Mouse (Mus musculus) ZHBTc4 (cell line): ENCODE results near the gene Prpf6.
A peak's percentile ranks its signal among the peaks of the same experiment; 100 is the strongest.

Experiments
- DNase-seq: peaks from one replicate; pipeline ENCODE4 v3.0.0-alpha.2; 2011; ENCODE audit warnings: low read depth, low spot score

Prpf6 gene

DNA sequence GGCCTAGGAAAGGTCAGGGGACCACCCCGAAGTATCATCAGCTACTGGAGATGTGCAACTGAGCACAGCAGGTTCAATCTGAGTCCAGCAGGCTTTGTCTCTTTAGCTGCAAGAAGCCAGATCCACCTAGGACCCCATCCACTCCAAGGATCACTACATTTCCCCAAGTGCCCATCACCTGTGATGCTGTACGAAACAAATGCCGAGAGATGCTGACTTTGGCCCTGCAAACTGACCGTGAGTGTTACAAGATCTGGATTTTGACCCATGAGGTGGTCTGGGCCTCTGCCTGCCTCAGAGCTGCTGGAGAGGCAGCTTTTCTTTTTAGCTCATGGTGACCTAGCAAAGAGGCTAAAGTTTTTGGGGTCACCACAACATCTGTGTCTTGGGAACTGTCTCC is 94.0 kb downstream of the Prpf6 start:
- DNase-seq: no peak

DNA sequence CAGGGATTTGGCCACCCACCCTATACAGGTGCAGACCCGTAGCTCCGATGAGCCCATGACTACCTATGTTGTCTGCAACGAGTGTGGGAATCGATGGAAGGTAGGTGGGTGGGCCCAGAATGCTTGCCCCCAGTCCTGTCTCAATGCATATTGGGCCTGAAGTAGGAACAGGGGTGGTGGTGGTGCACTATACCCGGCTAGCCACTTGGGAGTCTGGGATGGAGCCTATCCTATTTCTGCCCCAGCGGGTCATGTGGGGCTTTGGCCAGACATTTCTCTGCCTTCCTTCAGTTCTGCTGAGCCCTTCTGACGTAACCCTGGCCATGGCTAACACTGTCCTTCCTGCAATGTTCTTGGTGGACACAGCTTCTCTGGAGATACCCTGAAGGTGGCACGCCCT is 95.9 kb downstream of the Prpf6 start:
- DNase-seq: no peak

DNA sequence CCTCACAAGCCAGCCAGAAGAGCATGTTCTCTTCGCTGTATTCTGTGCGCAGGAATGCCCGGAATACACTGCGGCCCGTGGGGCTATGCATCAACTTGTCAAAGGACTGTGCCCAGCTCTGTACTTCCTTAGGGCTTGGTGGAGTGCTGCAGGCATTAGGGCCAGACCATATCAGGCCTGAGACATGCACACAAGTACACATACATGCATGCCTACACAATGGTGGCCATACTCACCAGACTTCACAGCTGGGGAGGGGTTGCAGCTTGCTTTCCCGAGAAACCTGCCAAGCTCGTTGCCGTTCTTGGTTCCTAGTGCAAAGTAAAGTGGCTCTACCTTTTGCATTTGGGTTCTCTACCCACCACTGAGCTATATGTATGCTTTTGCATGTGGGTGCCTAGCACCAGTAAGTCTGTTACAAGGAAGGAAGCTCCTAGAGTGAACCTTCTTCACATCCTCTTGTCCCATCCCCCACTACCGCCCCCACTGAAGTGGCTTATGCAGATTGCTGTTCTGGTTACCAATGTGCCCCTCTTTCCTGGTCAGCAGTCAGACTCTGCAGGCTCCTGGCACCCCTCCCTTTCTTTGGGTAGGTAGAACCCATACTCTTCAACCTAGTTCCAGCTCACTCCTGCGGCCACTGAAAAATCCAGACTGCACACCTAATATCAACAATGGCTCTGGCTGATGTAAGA is 97.9 kb downstream of the Prpf6 start:
- DNase-seq: no peak

DNA sequence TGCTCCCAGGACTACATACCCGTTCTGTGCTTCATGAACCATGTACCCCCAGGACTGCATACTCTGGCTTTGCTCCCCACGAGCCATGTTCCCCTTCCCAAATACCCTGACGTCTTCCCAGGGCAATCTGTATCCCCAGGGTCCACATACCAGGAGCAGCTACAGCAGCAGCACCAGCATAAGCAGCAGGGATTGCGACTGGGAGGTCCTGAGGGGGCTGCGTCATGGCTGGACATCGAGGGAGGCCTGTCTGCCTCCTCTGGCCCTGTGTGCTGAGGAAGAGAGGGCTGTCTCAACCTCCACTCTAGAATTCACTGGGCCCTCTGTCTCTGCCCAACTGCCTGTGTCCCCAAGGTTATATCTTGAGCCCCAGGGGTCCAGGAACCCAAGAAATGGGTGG is 99.4 kb downstream of the Prpf6 start:
- DNase-seq: no peak

DNA sequence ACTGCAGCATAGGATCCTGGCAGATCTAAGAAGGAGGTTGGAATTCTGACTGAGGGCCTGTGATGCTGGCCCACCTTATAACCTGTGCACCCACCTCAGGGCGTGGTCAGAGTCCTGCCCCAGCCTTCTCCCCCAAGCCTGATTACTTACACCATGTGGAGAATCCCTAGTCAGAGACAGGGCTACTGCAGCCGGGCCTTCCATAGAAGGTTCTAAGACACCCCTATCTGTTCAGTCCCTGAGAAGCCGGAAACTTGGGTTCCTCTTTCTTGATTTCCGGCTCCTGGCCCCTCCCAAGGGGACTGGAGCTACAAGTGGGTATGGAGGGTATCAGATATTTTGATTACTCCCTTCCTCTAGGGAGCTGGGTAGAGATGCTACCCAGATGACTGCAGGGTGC is 99.9 kb downstream of the Prpf6 start:
- no peak for DNase-seq

DNA sequence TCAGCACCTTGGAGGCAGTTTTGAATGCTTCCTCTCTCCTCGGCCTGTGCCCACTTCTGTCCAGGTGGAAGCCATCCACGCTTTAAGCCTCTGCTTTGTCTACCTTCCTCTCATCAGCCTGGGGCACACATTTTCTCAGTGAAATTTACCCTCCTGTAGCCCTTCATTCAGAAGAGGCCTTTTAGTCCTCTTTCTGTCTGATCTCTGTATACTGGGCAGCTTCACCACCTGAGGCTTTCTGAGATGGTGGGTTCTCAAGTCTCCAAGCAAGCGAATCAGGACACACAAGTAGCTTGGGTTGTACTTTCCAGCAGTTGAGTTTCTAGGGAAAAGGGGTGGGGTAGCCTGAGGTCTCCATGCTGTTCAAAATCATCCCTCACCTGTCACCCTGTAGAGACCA is 100.6 kb downstream of the Prpf6 start:
- no peak for DNase-seq

DNA sequence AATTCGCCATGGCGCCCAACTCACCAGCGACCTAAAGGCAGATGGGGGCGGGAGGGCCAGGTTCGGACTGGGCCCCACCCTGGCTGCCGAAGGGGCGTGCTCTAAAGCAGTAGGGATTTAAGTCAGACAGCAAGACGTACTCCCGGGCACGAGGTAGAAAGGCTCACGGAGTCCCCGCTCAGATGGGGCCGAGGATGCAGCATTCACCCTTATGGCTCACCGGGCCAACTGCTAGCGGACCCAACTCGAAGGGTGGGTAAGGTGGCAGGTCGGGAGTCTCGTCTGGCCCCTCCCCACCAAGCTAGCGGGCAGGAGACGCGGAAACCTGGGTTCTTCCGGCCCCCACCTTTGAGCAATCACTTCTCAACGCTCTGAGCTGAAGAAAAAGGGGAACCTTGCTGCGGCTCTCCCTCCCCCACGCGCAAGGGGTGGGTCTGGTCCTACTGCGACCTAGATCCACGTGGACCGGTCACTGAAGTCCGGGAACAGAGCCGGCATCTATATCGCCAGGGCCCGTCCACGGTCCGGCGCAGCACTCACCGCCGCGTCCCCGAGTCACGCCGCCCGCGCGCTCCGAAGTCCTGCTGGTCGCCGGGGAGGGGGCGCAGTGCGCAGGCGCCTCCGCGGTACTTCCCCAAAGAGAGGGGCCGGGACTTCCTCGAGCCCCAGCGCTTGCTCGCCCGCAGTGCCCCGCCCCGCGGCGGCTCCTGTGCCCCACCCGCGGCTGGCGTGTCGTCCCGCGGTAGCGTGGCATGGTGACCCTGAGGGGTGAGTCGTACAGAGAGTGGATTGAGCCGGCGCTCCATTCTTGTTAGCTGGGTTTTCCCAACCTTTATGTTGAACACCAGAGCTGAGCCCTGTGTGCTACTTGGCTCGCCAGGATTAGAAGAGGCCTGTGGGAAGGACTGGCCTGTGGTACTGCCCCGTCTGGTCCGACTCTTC is 101.9 kb downstream of the Prpf6 start, which contains the start of gene Rgs19:
Gene Rgs19, minus strand, starts transcription at position 639 of the 942 bp plus-strand sequence.
- DNase-seq: peak; percentile 81

DNA sequence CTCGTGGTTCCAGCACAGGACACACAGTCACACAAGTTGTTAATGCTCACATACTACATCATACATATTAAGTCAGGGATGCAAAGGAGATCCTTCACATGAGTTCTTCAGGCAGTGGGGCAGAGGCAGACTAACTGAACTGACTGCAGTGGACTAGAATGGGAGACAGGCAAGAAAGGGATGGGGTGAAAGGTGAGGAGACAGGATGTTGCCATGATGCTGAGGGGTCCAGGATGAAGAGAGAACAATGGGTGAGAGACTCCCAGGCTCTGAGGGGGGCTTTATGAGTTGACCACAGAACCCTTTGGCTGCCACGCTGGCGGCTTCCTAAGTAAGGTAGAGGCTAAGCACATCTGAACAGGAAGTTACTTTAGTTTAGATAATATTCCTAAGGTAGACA is 102.9 kb downstream of the Prpf6 start:
- DNase-seq: no peak

DNA sequence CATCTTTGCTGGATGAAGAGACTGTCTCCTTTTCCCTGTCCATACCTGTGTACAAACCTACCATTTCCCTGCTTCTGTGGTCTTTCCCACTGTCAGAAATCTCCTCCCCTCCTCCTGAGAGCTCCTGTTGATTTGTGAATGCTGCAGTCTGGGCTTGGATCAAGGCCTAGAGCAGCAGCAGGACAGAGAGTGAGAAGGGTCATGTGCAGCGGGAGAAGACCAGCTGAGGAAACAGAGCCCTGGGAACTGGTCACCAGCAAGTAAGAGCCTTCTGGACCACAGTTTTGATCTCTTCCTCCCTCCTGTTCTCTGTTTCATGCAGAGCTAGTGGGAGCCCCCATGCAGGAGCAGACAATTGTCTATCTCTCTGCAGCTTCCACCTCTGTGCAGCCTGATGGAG is 104.1 kb downstream of the Prpf6 start:
- no peak for DNase-seq

DNA sequence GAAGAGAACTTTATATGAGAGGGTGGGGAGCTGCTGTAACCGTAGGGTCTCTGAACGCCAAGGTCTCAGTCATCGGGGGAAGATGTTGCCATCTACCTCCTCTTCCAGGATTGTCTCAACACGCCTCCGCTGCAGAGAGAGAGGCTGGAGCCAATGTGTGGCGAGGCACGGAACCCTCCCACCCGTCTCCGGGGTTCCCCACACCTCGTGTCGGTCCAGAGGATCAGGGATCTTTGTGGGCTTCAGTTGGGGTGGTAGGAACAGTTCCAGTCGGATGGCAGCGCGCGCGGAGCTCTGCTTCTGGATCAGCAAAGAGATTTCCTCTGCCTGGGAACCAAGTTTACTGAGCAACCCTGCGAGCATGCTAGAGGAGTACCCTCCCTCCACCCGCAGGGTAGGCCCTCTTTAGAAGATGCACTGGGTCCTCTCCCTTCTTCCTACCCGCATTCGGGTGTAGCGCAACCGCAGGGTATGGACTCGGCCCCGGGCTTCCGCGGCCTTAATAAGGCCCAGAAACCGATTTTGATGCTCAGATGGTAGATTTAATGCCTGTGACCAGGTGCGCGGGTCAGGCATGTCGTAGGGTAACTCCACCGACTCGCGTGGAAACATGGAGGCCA is 105.2 kb downstream of the Prpf6 start:
- peak; percentile 68 for DNase-seq

DNA sequence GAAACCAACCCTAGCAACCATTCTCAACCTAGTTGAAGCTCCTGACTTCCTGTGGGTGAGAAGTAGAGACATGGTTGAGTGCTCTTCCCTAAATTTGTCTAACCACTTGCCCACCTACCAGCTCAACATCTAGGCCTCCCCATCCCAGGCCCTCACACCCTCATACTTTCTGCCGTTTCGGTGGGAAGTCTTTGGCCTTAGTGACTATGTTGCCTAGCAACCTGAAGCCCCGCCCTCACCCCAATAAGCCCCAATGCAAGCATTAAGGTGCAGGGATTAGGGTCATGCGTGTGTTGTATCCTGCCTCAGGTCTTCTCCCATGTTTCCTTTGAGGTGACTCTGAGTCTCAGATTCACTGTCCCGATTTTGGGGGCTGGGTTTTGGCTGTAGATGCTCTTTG is 106.6 kb downstream of the Prpf6 start, which contains the start of gene Lkaaear1:
Gene Lkaaear1, minus strand, starts transcription at position 202 of the 400 bp plus-strand sequence.
- no peak for DNase-seq
